Mouse (Mus musculus): ENCODE measurements around the gene Prdx6b. TPM values are rescaled to one million over a fixed set of nuclear protein-coding genes. Genes with fewer than 3 reads are reported as not detected.

Gene Prdx6b
- polyA plus RNA-seq, 1 experiment from 2014 or later, result not detected

GRCm38 (mm10) chr2:80300806-80301205 is 8.5 kb downstream of the Prdx6b start:
- Histone ChIP-seq H3K27me3 (replicated peaks; ENCODE audit: insufficient read depth, low read length) (no peaks in the 10 kb centered on the region), H3K4me1 (ENCODE audit: insufficient read depth, low read depth, low read length) (no peaks in the 10 kb centered on the region), H3K4me3 (ENCODE audit: low read depth, low read length) (no peak overlapping the region), H3K9ac (replicated peaks; ENCODE audit: low read depth) (no peak overlapping the region), H3K4me2 (replicated peaks; ENCODE audit: low read depth, low read length) (no peak overlapping the region), H3K9me3 (ENCODE audit: low read length) (no peaks in the 10 kb centered on the region), H3K36me3 (ENCODE audit: insufficient read depth, low read length) (no peaks in the 10 kb centered on the region), H3K27ac (ENCODE audit: low read length) (no peak overlapping the region)
- 40% methylated on average over 4 of the region's 4 CpGs for WGBS
- TF ChIP-seq EP300 (IDR thresholded peaks at IDR 0.05) (no peak), CTCF (IDR thresholded peaks at IDR 0.05) (no peak)
- DNase-seq (ENCODE audit: low spot score) (peak; percentile 57), ATAC-seq (peak; percentile 65)

DNA sequence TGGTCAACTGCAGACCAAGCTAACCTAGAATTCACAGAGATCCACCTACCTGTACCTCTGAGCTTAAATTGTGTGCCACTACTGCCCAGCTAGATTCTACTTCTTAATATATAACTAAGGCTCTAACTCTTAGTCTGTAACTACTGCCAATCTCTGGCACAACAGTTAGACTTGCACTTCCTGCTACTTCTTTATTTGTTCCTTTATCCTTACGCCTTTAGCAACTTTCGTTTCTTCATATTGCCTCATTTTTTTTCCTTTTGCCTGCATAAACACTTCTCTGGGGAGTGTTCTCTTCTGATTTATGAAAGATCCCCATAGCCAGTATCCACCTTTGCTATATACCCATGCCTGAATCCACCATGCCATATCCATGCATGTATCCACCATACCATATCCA is 11.7 kb downstream of the Prdx6b start:
- Histone ChIP-seq H3K4me2 (replicated peaks; ENCODE audit: low read depth, low read length) (no peak overlapping the region), H3K27ac (ENCODE audit: low read length) (no peak overlapping the region), H3K9me3 (ENCODE audit: low read length) (no peaks in the 10 kb centered on the region), H3K27me3 (replicated peaks; ENCODE audit: insufficient read depth, low read length) (no peaks in the 10 kb centered on the region), H3K36me3 (ENCODE audit: insufficient read depth, low read length) (no peaks in the 10 kb centered on the region), H3K4me3 (ENCODE audit: low read depth, low read length) (no peak overlapping the region), H3K4me1 (ENCODE audit: insufficient read depth, low read depth, low read length) (no peaks in the 10 kb centered on the region), H3K9ac (replicated peaks; ENCODE audit: low read depth) (no peak overlapping the region)
- no peak for DNase-seq (ENCODE audit: low spot score)
- 74% methylated on average over 2 of the region's 2 CpGs for WGBS
- TF ChIP-seq EP300 (IDR thresholded peaks at IDR 0.05), result no peak
- TF ChIP-seq CTCF (IDR thresholded peaks at IDR 0.05), result no peak
- no peak for ATAC-seq

- WGBS, result 90% methylated on average over 3 of the region's 3 CpGs
- Histone ChIP-seq H3K9ac (replicated peaks; ENCODE audit: low read depth) (no peak overlapping the region), H3K36me3 (ENCODE audit: insufficient read depth, low read length) (no peaks in the 10 kb centered on the region), H3K9me3 (ENCODE audit: low read length) (no peaks in the 10 kb centered on the region), H3K27ac (ENCODE audit: low read length) (no peak overlapping the region), H3K4me2 (replicated peaks; ENCODE audit: low read depth, low read length) (no peak overlapping the region), H3K27me3 (replicated peaks; ENCODE audit: insufficient read depth, low read length) (no peaks in the 10 kb centered on the region), H3K4me1 (ENCODE audit: insufficient read depth, low read depth, low read length) (no peaks in the 10 kb centered on the region), H3K4me3 (ENCODE audit: low read depth, low read length) (no peak overlapping the region)
- DNase-seq (ENCODE audit: low spot score) (no peak), ATAC-seq (no peak)
- no peak for TF ChIP-seq CTCF (IDR thresholded peaks at IDR 0.05)
- no peak for TF ChIP-seq EP300 (IDR thresholded peaks at IDR 0.05)
These were observed 15.4 kb downstream of the Prdx6b start for GRCm38 (mm10) chr2:80307701-80308100.

DNA sequence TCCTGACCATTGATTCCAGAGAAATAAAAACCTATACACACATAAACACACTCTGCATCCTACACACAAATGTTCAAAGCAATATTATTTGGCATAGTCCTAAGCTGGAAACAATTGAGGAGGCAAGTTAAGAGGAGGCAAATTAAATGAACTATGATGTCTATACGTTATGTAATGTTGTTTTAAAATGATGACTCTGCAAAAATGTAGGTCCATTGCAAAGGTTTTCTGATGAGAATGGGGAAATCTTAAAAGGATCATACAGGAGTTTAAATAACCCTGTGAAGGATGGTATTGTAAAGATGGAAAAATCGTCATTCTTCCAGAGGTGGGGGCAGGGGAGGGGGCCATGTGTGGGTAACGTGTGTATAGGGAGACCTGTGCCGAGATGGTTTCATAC is 17.5 kb downstream of the Prdx6b start:
- 69% methylated on average over 4 of the region's 4 CpGs for WGBS
- DNase-seq (ENCODE audit: low spot score) (no peak), ATAC-seq (no peak)
- no peak for TF ChIP-seq CTCF (IDR thresholded peaks at IDR 0.05)
- TF ChIP-seq EP300 (IDR thresholded peaks at IDR 0.05), result no peak
- H3K27me3 ChIP-seq (replicated peaks; ENCODE audit: insufficient read depth, low read length), result no peaks in the 10 kb centered on the region
- no peak overlapping the region for H3K4me2 ChIP-seq (replicated peaks; ENCODE audit: low read depth, low read length)
- no peak overlapping the region for H3K9ac ChIP-seq (replicated peaks; ENCODE audit: low read depth)
- H3K27ac ChIP-seq (ENCODE audit: low read length), result no peak overlapping the region
- H3K4me3 ChIP-seq (ENCODE audit: low read depth, low read length), result no peak overlapping the region
- H3K36me3 ChIP-seq (ENCODE audit: insufficient read depth, low read length), result no peaks in the 10 kb centered on the region
- H3K9me3 ChIP-seq (ENCODE audit: low read length), result no peaks in the 10 kb centered on the region
- no peaks in the 10 kb centered on the region for H3K4me1 ChIP-seq (ENCODE audit: insufficient read depth, low read depth, low read length)

DNA sequence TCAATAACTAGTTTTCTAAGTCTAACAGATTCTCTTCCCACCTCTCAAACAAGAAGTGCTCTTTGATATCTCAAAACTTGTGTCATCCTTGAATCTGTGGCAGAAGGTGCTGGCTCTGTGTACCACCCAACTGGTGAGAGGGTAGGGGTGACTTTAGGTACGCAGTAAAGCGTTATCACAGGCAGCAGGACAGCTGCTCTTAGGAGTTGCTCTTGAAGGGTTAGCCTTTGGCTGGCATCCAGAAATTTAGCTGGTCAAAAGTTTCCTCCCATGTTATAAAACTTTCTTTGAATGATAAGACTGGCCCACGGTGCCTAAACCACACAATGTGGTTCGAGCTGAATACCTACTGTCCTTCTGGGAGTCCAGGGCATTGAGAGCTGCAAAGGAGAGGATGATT is 18.5 kb downstream of the Prdx6b start:
- H3K4me3 ChIP-seq (ENCODE audit: low read depth, low read length), result no peak overlapping the region
- WGBS, result 19% methylated on average over 4 of the region's 4 CpGs
- ATAC-seq (no peak), DNase-seq (ENCODE audit: low spot score) (no peak)
- H3K27ac ChIP-seq (ENCODE audit: low read length), result no peak overlapping the region
- no peak overlapping the region for H3K9ac ChIP-seq (replicated peaks; ENCODE audit: low read depth)
- no peaks in the 10 kb centered on the region for H3K36me3 ChIP-seq (ENCODE audit: insufficient read depth, low read length)
- H3K4me1 ChIP-seq (ENCODE audit: insufficient read depth, low read depth, low read length), result no peaks in the 10 kb centered on the region
- TF ChIP-seq EP300 (IDR thresholded peaks at IDR 0.05), result no peak
- TF ChIP-seq CTCF (IDR thresholded peaks at IDR 0.05), result no peak
- no peaks in the 10 kb centered on the region for H3K9me3 ChIP-seq (ENCODE audit: low read length)
- H3K4me2 ChIP-seq (replicated peaks; ENCODE audit: low read depth, low read length), result no peak overlapping the region
- H3K27me3 ChIP-seq (replicated peaks; ENCODE audit: insufficient read depth, low read length), result no peaks in the 10 kb centered on the region

DNA sequence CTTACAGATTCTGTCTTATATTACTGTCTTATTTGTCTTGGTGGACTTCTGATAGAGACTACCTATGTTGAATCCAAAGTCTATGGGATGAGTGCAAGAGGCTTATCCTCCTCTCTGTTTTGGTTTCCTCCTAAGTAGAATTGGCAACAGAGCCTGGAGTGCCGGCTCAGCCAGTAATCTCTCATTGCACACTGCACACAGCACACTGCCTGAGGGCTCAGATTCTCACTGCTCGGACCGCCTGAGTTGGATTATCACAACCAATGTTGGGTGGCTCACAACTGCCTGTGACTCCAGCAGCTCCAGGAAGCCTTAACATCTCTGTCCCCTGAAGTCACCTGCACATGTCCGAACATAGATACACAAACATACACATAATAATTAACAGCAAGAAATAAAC is 19.1 kb downstream of the Prdx6b start:
- no peak for DNase-seq (ENCODE audit: low spot score)
- WGBS, result 72% methylated on average over 4 of the region's 4 CpGs
- Histone ChIP-seq H3K4me3 (ENCODE audit: low read depth, low read length) (no peak overlapping the region), H3K4me1 (ENCODE audit: insufficient read depth, low read depth, low read length) (peaks cover 3% of the 10 kb centered on the region; the same call in 1 of the 2 replicates), H3K9ac (replicated peaks; ENCODE audit: low read depth) (no peak overlapping the region), H3K27me3 (replicated peaks; ENCODE audit: insufficient read depth, low read length) (no peaks in the 10 kb centered on the region), H3K27ac (ENCODE audit: low read length) (no peak overlapping the region), H3K36me3 (ENCODE audit: insufficient read depth, low read length) (no peaks in the 10 kb centered on the region), H3K9me3 (ENCODE audit: low read length) (no peaks in the 10 kb centered on the region), H3K4me2 (replicated peaks; ENCODE audit: low read depth, low read length) (no peak overlapping the region)
- no peak for ATAC-seq
- no peak for TF ChIP-seq EP300 (IDR thresholded peaks at IDR 0.05)

- TF ChIP-seq EP300 (IDR thresholded peaks at IDR 0.05), result no peak
- no peak for TF ChIP-seq CTCF (IDR thresholded peaks at IDR 0.05)
- WGBS, result 71% methylated on average over 1 of the region's 1 CpGs
- Histone ChIP-seq H3K27ac (ENCODE audit: low read length) (no peak overlapping the region), H3K4me3 (ENCODE audit: low read depth, low read length) (no peak overlapping the region), H3K4me2 (replicated peaks; ENCODE audit: low read depth, low read length) (no peak overlapping the region; the same call in 1 of the 2 replicates), H3K9ac (replicated peaks; ENCODE audit: low read depth) (no peak overlapping the region), H3K9me3 (ENCODE audit: low read length) (no peaks in the 10 kb centered on the region), H3K4me1 (ENCODE audit: insufficient read depth, low read depth, low read length) (peaks cover 3% of the 10 kb centered on the region; the same call in 1 of the 2 replicates), H3K36me3 (ENCODE audit: insufficient read depth, low read length) (0 out of 2 replicates have a peak, but pooled peaks cover 1% of the 10 kb centered on the region), H3K27me3 (replicated peaks; ENCODE audit: insufficient read depth, low read length) (no peaks in the 10 kb centered on the region)
- ATAC-seq (no peak), DNase-seq (ENCODE audit: low spot score) (no peak)
These were observed 21.9 kb downstream of the Prdx6b start for GRCm38 (mm10) chr2:80314201-80314600.

All from lung, postnatal 0 days (tissue).